Mouse (Mus musculus) layer of hippocampus, adult 18-20 months (tissue): ENCODE data around the gene Gm43191. TPM values are rescaled to one million over a fixed set of nuclear protein-coding genes. Genes with fewer than 3 reads are reported as not detected.

Experiments
- DNase-seq, 2 experiments: peaks; one replicate each; pipeline ENCODE4 v3.0.0; 2022; ENCODE audit warnings: low spot score in 2 of 2
- total RNA-seq, 2 experiments: library from RNA; stranded (reverse); gene quantifications; 2 replicates each; pipeline ENCODE4 v1.2.3; 2021

The Gm43191 gene
- total RNA-seq, 2 experiments from 2014 or later: not detected

DNA sequence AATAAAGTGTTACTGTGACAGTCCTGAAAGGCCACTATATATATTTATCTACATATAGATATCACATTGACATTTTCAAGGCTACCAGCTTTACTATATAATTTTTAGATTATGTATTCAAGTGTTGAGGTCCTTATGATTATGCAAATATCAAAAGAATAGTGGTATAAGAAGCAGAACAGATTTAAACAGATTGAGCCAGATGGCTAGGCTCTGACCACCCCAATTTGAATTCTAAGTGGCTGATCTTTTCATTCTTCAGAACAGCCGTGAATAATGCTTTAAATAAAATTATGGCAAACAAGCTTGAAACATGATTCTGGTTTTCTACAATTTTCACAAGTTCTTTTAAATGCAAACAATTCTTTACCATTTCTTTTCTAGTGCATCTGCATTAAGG lies 49.6 kb downstream of the Gm43191 start:
- DNase-seq: no peak

GRCm38 (mm10) chr3:116622641-116623040 lies 58.4 kb downstream of the Gm43191 start:
- no peak for DNase-seq

- DNase-seq: no peak
Measured at GRCm38 (mm10) chr3:116620636-116621370, 60.3 kb downstream of the Gm43191 start.

GRCm38 (mm10) chr3:116618855-116619254 lies 62.2 kb downstream of the Gm43191 start:
- no peak for DNase-seq

DNA sequence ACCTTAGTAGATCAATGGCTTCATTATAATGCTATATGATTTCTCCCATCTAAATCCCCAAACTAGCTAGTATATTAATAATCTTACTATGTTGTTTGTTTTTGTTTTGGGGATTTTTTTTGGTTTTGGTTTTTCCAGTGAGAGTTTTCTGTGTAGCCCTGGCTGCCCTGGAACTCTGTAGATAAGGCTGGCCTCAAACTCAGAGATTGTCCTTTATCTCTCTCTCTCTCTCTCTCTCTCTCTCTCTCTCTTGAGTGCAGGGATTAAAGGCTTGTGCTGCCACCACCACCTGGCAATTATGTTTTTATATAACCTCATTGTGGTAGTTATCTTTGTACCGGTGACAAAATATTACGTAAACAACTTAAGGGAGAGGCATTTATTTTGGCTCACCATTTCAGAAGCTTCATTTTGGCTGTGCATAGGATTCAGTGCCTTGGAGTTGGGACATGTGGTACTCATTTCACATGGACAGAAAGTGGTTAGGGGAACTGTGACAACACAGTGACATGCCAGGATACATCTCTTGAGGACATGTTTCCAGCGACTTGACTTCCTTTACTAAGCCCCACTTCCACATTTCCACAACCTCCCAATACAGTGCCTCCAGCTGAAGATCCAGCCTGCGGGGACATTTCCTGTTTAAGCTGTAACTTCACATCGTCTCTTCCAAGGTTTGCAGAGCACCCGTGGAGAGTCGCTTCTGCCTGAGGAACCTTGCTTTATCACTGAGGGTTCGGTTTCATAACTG lies 65.6 kb downstream of the Gm43191 start:
- DNase-seq: no peak

GRCm38 (mm10) chr3:116614295-116614892 lies 66.7 kb downstream of the Gm43191 start, which contains the start of gene Trmt13:
TSS of gene Trmt13 (minus strand) at chr3:116614587.
- peak in 1 of 2 experiments; percentile 42 for DNase-seq

- DNase-seq: no peak
Measured at GRCm38 (mm10) chr3:116604570-116604969, 76.5 kb downstream of the Gm43191 start.

DNA sequence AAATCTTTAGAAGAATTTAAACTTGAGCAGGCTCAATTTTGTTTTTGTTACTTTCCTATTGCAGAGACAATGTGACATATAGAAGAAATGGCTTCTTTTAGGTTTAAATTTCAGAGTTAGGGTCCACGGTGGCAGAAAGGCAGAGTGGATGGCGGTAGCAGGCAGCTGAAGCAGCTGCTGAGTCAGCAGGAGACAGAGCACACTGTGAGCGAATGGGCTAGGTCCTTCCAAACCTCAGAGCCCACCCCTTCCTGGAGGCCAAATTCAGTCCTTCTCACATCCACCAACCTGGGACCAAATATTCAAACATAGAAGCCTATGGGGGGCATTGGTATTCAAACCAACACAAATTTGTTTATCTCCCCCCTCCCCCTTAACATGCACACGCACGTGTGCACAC lies 79.3 kb downstream of the Gm43191 start:
- DNase-seq: no peak

- DNase-seq: no peak
Measured at GRCm38 (mm10) chr3:116601005-116601404, 80.1 kb downstream of the Gm43191 start.

GRCm38 (mm10) chr3:116599705-116600104 lies 81.4 kb downstream of the Gm43191 start:
- no peak for DNase-seq

DNA sequence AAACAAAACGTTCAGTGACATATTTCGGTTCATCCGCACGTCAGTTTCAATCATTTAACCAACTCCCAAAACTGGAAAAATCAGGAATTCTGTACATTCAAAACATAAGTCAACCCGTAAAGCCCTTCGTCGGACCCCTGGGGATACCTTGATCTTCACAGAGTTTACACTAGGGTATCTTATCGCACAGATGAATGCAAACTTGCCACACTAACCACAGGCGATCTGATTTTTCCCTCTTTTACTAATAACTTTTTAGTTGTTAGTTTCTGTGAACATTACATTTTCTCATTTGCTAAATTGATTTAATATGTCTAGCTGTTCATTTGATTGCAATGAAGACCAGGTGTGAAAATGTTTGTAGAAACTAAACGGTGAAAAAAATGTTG lies 85.5 kb downstream of the Gm43191 start:
- no peak for DNase-seq

DNA sequence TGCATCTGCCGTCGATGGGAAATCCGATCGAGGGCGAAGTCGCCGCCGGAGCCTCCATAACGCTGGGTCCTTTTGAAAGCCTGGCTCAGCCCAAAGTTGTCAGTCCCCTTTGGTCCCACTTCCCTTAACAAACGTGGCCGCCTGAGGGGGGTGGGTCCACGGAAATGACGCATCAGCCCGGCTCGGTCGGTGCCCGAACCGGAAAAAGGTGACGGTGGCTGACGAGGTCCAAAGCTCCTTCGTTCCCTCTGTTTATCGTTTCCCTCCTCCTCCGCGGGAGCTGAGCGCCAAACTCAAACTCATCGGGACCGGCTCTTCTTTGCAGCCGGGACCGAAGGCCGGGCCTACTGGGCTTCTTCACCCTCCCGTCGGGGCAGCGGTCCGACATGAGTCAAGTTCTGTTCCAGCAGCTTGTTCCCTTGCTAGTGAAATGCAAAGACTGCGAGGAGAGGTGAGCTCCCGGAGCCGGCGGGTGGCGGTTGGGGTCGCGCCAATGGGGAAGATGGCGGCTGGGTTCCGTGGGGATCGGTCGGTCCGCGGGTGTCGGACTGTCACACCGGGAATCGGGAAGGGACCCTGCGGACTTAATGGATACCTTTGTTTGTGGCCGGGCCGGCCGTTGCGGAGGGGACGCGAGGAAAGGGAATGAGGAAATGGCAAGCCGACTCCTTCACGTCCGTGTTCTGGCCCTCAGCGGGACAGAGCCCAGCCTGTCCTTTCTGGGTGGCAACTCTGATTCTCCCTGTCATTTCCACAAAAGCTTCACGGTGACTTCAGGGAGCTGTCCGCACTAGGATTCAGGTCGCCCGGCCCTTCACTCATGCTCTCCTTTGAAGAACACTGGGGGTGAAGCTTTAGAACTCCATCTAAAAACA lies 86.1 kb downstream of the Gm43191 start, which contains the start of gene Sass6:
Sass6 (plus strand) TSS at position 255 of the 875 bp plus-strand sequence.
- peak; percentile 93 to 99 for DNase-seq

DNA sequence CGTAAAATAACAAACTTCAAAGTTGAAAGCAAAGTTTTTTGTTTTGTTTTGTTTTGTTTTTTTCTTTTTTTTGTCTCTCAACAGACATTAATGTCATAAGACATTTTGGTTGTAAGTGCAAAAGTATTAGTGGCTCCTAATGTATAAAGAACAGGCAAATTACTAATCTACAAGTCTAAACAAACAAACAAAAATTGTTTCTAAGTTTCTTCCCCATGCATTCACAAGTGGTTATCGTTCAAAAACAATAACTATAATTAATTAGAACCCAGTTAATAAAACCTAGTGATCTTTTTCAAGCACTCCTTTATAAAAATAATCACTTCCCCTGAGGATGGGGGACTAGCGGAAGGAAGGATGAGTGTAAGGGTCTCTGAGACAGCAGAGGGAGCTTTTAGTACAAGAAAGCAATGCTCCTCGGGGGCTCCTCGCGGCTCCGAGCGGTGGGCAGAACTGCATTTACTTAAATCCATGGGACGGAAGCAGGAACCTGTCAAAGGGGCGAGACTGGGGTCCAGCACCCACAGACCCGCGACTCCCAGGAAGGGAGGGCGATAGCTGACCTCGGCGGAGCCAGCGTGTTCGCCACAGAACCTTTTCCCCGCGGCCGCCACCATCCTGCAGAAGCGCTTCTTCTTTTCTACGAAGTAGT lies 86.9 kb downstream of the Gm43191 start:
- no peak for DNase-seq

Other genes starting within 250 kb of the Gm43191 start
- gene Rtca, start 173.1 kb downstream of the Gm43191 start, total RNA-seq: 10 to 100 TPM; 51.5 to 59.4 TPM
- 10 to 100 TPM; 16.0 to 21.9 TPM for gene Dbt, start 168.2 kb downstream of the Gm43191 start, total RNA-seq
- not detected for gene Lrrc39, start 118.3 kb downstream of the Gm43191 start, total RNA-seq
- 1 to 10 TPM; 8.3 to 8.7 TPM for gene Sass6, start 86.3 kb downstream of the Gm43191 start, total RNA-seq
- 10 to 100 TPM; 18.5 to 20.9 TPM for gene Trmt13, start 66.7 kb downstream of the Gm43191 start, total RNA-seq
- 10 to 100 TPM; 58.3 to 59.3 TPM for gene Mfsd14a, start 18.6 kb downstream of the Gm43191 start, total RNA-seq
- gene Slc35a3, start 31.6 kb upstream of the Gm43191 start, total RNA-seq: 10 to 100 TPM; 16.5 to 18.1 TPM
- gene Agl, start 126.9 kb upstream of the Gm43191 start, total RNA-seq: 10 to 100 TPM; 22.4 to 25.7 TPM
- gene Frrs1, start 178.2 kb upstream of the Gm43191 start, total RNA-seq: 1 to 10 TPM in 1 of 2 experiments, under 1 TPM in 1; 0.74 to 1.3 TPM